Mouse (Mus musculus): ENCODE data around the gene Robo4.

DNA sequence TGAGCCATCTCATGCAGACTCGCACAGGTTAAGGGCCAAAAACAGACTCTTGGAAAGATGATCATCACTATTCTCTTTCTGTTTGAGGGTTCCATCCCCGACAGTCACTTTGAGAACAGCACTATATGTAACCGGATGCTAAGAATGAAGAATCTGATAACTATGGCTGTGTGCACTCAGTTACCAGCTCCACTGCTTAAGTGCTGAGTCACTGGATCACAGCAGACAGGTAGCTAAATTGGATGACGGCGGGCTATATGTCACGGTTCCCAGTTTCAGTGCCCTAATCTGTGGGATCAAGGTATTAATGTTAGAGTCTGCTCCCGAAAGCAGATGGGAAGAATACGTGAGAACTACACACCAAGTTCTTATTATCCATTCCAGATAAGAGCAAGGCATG lies 54.2 kb downstream of the Robo4 start:
- TF ChIP-seq EP300 (IDR thresholded peaks at IDR 0.05) (no peak), CTCF (IDR thresholded peaks at IDR 0.05) (no peak)
